Mouse (Mus musculus) right cerebral cortex, adult 18-20 months (tissue): ENCODE results near the gene Pcp4l1.
"Not testable (repeated sequence)": the region's sequence is repeated elsewhere in the genome, so short reads cannot be mapped to it uniquely, and the experiment has no call there.

Experiments
- DNase-seq: peaks from one replicate; pipeline ENCODE4 v3.0.0; 2022; ENCODE audit warnings: mixed read lengths

Pcp4l1 gene

DNA sequence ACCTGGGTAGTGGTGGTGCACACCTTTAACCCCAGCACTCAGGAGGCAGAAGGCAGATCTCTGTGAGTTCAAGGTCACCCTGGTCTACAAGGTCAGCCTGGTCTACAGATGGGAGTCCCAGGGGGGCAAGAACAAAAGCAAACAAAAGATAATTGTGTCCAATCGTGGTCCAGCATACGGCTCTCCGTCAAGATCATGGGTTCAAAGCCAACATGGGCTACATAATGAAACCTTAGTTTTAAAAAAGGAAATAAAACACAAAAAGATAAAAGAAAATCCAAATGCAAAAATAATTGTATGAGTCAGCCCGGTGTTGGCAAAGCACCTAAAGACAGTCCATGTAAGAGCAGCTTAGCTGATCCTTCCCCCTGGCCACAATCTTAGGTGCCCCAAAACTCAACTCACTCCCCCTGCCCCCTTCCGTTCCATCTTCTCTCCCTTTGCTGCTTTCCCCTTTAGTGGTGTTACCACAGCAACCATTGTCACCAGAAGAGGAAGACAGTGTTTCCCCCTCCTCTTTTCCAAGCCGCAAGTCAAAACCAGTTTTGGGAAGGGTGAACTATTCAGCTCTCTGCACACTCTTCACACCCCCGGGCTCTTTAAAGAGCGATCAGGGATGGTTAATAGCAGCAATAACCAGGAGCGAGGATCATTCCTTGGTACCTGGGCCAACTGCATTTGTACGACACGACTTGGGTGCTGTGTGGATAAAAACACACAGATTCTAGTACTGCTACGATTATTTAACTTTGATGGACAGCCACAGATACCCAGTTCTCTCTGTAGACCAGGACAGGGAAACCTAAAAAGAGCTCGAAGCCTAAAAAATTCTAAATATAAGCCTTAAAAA is 8.0 kb downstream of the Pcp4l1 start:
- no peak for DNase-seq

DNA sequence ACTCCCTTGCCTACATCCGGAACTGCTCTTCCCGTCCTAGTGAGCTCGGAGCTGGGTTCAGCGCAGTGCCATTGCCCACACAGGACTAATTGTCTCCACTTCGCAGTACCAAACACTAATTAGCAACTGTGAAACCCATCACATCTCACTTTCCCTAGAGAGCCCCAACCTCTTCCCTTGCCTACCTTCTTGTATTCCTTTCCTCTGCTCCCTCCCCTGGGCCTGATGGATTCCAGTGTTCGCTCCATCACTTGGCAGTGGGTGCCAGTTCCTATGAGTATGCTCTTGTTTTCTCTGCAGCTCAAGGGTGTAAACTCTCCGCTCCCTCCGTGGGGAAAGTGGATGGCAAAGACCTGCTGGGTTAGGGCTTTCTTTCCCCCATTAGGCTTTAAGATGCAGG is 10.4 kb downstream of the Pcp4l1 start:
- DNase-seq = no peak

DNA sequence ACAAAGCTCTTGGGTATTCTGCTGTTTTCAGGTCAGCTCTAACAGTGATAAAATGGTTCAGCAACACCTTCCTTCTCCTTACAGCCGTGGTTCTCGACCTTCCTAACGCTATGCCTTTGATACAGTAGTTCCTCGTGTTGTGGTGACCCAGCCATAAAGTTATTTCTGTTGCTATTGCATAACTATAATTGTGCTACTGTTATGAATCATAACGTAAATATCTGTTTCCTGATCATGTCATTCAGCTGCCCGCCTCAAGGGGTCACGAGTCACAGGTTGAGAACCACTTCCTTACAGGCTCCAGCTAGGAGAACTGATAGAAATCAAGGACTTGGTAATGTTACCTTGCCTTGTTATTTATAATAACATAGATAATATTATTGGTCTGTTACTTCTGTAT is 11.8 kb downstream of the Pcp4l1 start:
- no peak for DNase-seq

DNA sequence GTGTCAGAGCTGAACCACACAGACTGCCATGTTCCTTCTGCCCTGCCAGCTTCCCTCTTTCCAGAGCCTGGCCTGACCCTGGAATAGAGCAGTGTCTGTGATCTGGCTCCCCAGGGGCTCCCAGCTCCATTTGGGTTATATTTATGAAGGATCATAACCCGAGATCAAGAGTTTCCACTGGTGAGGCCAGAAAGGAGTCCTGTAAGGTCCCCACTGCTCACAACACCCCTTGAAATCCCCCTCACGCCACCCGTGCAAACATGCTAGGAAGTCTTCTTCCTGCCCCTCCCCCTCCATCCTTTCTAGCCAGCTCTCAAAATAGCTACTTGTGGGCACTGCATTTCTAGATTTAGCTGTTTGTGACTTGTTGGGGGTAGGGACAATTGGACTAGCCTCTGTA is 12.4 kb downstream of the Pcp4l1 start:
- no peak for DNase-seq

DNA sequence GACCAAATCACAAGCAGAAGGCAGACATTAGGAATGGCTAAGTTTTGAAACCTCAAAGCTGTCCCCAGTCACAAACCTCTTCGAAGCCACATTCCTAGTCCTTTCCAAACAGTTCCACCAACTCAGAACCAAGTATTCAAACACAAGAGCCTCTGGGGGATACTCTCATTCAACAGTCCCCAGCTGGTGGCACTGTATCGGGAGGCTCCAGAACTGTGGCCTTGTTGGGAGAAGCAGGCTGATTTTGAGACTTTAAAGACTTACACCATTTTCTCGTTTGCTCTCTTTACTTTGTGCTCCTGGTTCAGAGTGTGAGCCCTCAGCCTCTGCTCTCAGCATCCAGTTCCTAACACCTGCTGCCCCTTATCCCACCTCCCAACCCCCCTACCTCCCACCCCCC is 13.0 kb downstream of the Pcp4l1 start:
- no peak for DNase-seq

DNA sequence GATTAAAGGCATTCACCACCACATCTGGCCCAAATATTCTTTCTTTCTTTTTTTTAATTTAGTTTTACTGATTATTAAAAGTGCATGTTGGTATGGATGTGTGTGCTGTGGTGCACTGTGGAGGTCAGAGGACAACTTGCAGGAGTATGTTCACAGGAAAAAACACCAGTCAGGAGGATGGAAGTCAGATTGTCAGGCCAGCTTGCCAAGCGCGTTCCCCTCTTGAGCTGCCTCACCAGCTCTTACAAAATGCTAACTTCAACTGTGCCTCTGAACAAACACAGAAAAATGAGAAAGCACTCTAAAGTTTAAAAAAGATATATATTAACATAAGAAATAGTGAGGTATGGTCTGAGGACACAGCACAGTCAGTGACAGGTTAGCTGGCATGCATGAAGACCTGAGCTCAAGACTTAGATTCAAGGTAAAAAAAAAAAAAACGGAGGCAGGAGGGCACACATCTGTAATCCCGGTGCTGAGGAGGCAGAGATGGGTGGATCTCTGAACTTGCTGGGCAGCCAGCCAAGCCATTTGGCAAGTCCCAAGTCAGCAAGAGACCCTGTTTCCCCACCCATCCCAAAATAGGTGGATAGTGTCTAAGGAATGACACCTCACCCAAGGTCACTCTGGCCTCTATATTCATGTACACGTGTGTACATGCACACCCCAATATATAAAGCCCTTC is 16.4 kb downstream of the Pcp4l1 start:
- no peak for DNase-seq

DNA sequence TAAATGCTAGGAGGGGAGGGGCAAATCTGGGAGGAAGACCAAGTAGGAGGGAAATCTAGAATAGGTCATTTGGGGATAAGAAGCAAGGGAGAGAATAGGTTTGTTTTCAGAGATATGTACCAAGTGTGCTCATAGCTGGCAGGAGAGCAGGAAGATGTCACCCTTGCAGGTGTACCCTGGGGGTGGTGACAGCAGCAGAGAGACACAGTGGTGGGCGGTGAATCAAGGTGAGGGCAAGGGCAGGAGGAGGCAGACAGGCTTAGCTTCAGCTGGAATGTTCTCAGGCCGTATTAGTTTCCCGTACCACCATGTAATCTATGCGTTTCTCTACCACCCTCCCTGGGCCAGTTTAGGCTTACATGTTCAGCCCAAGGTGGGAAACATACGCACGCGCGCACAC is 23.3 kb downstream of the Pcp4l1 start:
- peak; percentile 39 for DNase-seq

DNA sequence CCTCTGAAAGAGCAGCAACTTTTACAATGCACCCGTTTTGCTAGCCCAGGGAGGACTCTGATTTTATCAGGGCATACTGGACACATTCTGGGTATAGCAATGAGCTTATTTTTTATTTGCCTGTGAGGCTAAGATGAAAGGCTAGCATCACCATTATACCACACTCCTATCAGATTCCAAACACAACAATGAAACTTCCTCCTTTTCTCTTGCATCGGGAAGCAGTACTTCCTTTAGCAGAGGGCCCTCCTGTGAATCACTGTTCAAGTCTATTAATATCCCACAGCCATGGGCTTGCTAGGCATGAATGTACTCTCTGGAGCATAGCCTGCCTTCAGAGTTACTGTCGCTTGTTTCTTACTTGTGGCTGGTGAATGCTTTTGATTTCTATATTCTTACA is 24.9 kb downstream of the Pcp4l1 start:
- DNase-seq = no peak

DNA sequence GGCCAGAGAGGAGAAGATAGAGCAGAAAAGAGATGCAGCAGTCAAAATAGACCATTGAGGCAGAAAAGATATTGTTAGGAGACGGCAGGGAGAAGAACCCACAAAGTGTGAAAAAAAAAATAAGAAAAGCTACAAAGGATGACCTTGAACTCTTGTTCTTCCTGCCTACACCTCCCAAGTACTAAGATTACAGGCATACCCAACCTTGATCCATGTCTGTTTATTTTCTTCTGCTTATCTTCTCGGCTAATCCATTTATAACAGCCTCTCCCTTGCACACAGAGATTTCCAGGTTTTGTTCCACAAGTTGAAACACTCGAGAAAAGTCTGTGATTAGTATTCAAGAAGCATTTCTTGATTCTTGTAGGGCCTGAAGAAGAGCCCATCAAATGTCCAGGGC is 26.2 kb downstream of the Pcp4l1 start:
- DNase-seq = no peak

DNA sequence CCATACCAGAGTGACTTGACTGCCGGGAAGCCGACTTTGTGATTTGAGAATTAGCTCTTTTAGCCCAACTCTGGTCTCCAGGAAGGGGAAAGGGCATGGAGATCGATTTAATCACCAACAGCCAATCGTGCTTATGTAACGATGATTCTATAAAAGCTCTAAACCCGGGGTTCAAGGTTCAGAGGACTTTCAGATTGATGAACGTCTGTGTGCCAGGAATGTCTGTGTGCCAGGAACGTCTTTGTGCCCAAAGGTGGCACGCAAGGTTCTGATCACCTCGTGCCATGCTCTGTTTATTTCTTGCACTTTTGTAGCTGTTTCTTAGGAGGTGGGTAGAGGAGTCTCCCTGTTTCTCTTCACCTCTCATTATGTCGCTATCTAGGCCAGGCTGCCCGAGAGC is 27.2 kb downstream of the Pcp4l1 start:
- no peak for DNase-seq

DNA sequence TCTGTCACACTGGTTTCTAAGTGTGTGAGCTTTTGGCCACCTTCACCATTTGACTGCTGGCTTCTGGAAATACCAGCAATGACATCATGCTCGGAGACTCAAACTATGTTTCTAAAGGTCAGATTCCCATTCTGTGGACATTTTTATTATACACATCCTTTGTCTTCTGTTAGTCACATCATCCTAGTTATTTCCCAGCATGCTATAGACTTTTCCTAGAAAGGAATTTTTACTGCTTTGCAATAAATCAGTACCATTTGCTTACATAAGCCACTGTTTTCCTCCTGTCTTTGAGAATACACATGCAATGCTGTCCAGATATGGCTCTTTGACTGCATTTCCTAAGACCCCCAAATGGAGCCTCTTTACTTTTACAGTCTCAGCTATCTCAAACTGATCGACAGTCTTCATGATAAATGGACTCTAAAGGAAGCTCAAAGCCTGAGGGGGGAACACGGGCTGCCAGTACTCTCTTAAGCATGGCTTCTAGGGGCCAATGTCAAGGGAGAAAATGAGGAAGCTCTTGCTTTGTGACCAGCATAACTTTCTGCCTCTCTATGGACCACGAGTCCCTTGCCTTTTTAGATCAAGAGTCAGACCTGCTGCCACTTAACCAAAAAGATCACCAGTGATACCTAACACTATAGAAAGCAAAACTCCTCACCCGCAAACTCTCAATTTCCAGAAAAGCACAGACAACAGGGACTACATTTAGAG is 30.3 kb downstream of the Pcp4l1 start:
- DNase-seq = no peak

DNA sequence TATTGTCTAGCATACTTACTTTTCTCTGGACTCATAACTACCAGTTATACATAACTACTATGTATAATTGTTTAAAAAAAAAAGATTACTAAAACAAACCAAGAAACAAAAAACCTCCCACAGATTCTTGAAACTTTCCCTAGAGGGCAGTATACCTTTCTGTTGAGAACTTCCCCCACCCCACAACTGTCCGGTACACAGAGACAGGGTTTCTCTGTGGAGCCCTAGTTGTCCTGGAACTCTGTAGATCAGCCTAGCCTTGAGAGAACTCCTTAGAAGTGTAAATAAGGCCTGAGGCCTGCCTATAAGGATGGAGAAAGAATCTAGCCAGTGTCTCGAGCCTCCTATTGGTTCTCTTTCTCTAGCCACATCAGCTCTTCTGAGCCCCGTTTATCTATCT is 31.8 kb downstream of the Pcp4l1 start:
- no peak for DNase-seq

DNA sequence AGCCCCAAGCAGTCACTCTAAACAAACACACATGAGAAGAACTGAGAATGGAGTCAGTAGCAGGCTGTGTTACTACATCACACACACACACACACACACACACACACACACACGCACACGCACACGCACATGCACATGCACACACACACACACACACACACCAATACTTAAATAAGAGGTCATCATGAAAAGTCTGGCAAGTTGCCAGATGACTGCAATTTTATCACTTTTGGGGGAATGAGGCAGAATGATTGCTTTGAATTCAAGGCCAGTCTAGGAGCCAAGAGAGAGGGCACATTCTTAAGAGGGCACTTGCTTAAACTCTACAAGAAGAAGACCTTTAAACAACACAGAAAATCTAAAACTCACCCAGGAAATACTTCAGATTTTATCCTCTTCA is 33.5 kb downstream of the Pcp4l1 start:
- DNase-seq = no peak

DNA sequence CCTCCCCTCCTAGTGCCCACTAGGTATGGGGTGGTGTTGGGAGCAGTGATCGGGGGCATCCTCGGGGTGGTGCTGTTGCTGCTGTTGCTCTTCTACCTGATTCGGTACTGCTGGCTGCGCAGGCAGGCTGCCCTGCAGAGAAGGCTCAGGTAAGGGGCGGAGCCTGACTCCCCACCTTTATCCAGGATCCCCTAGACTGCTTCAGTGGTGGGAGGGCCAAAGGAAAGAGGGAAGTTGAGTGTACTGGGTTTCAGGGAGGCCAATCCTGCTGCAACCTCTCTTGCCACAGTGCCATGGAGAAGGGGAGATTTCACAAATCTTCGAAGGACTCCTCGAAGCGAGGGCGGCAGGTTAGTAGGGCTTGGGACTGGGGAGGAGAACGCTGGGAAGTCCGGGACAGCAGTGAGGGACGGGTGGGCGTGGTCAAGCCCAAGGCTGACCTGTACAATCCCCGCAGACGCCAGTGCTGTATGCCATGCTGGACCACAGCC is 36.5 kb downstream of the Pcp4l1 start:
- DNase-seq = no peak

DNA sequence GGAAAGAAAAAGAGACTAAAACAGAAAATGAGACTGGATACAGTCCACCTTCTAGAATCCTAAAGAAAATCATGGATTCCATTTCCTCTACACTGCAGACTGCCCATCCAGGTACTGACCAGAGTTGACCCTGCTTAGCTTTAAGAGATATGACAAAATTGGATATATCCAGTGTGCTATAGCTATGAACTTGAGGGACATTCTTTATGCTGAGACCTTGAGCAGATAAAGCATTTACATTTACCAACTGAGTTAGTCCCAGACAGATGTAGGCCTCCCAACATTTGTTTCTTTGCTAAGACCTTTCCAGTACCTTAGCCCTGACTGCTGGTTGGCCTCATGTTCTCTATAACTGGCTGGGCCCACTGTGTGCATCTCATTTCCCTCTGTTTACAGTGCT is 38.1 kb downstream of the Pcp4l1 start:
- no peak for DNase-seq

DNA sequence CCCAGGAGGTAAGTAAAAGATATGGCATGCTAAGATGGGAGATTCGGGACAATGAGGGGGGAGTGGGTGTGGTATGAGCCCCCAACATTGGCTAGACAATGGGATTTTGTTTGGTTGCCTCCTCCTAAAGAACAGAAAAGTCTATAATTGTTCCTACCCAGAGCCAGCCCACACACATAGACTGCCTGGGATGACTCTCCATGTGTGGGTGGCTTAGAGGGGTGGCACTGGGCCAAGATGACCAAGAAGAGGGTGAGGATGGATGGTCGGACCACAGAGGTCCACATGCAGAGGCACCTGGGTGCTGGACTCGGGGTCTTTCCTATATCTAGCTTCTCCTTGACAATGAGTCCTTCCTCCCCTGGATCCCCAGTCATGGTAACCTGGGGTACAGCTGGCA is 39.4 kb downstream of the Pcp4l1 start:
- DNase-seq = peak; percentile 25

DNA sequence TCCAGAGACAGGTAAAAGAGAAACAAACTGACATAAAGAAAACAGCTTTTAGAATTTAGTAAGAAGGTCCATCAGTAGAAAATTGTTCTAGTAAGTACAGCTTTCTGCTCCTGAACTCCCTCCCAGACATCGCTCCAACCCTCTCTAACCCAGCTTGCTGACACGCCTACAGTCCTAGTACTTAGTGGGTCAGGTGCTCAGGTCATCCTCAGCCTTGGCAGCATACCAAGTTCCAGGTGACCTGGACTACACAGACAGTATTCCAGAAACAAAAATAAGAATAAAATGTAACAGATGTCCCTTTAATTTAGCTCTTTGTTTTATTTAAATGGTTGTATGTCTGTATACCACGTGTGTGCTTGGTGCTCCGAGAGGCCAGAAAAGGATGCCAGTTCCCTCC is 44.1 kb downstream of the Pcp4l1 start:
- DNase-seq = no peak

DNA sequence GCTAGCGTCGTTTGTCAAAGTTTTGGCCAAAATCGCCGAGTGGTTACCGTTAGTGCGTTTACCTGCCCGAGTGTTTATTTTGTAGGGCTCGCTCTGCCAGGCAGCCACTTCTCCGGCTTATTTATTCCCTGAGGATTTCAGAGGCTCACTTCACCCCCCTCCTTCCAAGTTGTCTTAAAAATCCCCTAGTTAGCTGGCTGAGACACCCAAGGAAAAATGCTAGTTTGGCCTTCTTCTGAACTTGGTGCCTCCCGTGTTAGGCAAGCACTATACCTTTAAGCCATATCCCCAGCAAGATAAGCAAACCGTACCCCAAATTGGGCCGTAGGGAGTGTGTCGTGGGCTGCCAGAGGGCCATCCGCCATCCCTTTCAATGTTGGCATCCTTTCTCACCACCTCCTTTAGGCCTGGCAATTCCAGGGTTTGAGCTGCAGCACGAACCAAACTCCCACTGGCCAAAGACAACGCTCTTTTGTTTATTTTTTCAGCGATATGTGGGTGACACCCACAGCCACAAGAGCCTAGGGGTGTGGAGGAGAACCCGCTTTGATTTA is 45.2 kb downstream of the Pcp4l1 start:
- DNase-seq = peak; percentile 58

DNA sequence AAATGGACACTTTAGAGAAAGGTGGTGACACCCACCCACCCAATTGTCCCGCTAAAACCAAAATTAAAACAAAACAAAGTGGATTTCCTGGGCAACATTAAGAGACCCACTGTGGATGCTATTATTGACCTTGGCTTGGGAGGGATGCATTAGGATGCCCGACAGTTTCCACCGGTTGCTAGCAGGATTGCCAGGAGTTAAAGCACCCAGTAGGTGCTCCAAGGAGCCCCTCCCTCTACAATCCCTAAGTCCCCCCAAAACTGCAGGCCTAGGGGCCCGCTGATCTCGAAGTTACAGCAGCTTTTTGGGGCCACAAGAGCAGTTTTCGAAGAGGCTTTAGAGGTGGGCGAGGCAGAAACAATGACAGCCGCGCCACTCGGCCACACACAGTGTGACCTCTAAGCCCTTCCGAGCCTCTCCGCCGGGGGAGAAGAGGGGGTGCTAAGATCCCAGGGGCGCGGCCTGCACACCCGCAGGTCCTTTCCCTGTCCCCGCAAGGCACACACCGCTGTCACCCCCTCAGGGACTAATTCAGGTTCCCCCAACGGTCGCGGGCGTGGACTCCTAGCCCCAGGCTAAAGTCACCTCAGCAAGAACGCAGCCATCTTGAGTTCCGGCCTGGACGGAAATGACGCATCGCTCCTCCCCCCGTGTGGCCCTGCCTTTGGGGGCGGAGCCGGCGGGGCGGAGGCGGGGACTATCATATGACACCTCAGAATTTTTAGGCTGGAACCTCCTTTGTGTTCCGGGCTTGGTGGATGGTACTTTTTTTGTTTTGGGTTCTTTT is 45.9 kb downstream of the Pcp4l1 start, which contains the start of the genes Sdhc and Mpz:
Sdhc (minus strand) TSS at position 630 of the 787 bp plus-strand sequence.
Mpz (plus strand) TSS at position 738 of the 787 bp plus-strand sequence.
- peak; percentile 95 for DNase-seq

DNA sequence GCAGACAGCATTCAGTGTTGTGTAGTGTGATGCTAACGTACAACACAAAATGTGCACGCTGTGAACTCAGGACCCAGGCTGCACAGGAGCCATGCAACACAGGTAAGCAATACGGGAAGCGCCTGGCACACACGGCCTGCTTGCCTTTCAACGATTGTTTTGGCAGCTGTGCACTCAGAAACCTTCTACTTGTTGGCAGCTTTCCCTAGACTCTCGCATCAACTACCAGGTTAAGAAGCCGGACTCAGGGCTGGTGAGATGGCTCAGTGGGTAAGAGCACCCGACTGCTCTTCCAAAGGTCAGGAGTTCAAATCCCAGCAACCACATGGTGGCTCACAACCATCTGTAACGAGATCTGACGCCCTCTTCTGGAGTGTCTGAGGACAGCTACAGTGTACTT is 53.1 kb downstream of the Pcp4l1 start:
- DNase-seq = not testable (repeated sequence)

DNA sequence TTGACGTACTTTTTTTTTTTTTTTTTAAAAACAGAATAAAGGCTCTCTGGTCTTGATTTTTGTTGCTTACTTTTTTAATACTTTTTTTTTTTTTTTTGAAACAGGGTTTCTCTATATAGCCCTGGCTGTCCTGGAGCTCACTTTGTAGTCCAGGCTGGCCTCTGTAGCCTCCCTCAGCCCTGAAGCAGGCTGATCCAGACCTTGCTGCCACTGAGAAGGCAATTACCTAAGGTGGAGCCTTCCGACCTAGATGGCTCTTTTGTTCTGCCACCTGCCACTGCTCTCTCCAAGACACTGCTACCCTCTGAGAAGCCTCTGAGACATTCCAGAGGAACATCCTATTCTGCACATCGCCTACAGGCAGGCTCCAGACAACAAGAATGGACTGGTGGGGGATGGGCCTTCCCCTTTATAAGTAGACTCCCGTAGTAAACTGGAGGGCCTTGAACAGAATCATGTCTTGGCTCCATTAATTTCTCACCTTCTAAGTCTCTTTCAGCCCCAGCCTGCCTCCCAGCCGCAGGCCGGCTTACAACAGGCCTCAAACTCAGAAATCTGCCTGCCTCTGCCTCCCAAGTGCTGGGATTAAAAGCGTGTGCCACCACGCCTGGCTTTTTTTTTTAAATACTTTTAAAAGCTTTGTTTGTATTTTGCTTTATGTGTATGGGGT is 58.4 kb downstream of the Pcp4l1 start:
- DNase-seq = not testable (repeated sequence)

DNA sequence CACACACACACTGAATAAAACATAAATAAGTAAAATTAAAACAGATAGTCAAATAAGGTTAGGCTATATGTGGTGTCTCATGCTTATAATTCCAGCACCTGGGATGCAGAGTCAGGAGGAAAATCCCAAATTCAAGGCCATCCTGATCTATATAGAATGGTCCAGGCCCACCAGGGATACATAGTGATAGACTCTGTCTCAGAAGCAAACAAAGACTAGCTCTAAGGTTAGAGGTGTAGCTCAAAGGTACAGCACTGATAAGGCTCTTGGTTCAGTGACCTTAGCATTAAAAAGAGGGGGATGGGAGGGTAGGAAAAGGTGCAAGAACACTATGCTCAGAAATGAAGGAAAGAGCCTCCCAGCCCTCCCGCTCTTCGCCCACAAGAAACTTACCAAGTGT is 60.5 kb downstream of the Pcp4l1 start:
- DNase-seq = no peak
